Mouse (Mus musculus) brain, embryonic 14.5 days (tissue): Measurements from ENCODE around the gene Pkp3.

Source experiments
- CTCF ChIP-seq: fragments of 200-500 bp; IDR thresholded peaks from 2 replicates; pipeline ENCODE4 v1.5.1; 2012; ENCODE audit warnings: inconsistent platforms, mild to moderate bottlenecking, moderate library complexity, borderline replicate concordance; ENCODE audit not compliant: insufficient read depth, insufficient read length; ENCODE audit errors: extremely low read depth
- POLR2A ChIP-seq: fragments of 200-500 bp; IDR thresholded peaks from 2 replicates; pipeline ENCODE4 v1.6.1; 2012; ENCODE audit warnings: mild to moderate bottlenecking, inconsistent platforms, borderline replicate concordance; ENCODE audit not compliant: poor library complexity, insufficient read depth, insufficient read length, severe bottlenecking; ENCODE audit errors: extremely low read depth

- no peak for TF ChIP-seq CTCF
- TF ChIP-seq POLR2A = no peak
These were observed 37.0 kb upstream of the Pkp3 start for GRCm38 (mm10) chr7:141040867-141041606.
